Mouse (Mus musculus) liver, postnatal 0 days (tissue): ENCODE results near the gene Pitpnm3.

Experiments
- CTCF ChIP-seq: sonication (generic); IDR thresholded peaks from 2 replicates; pipeline ENCODE4 v1.5.1; 2016; ENCODE audit warnings: antibody characterized with exemption, low read depth
- EP300 ChIP-seq: IDR thresholded peaks from 2 replicates; pipeline ENCODE4 v1.6.1; 2016; ENCODE audit warnings: antibody characterized with exemption, low read depth, mild to moderate bottlenecking

- TF ChIP-seq CTCF (no peak), EP300 (no peak)
Measured at GRCm38 (mm10) chr11:72014674-72015073, 120.9 kb downstream of the Pitpnm3 start.
